Mouse (Mus musculus) left cerebral cortex, adult 9 months (tissue): Measurements from ENCODE around the gene Smim11.

ENCODE experiments used
- DNase-seq, 2 experiments: peaks; one replicate each; pipeline ENCODE4 v3.0.0; 2022; ENCODE audit warnings: low spot score in 2 of 2

The Smim11 gene

DNA sequence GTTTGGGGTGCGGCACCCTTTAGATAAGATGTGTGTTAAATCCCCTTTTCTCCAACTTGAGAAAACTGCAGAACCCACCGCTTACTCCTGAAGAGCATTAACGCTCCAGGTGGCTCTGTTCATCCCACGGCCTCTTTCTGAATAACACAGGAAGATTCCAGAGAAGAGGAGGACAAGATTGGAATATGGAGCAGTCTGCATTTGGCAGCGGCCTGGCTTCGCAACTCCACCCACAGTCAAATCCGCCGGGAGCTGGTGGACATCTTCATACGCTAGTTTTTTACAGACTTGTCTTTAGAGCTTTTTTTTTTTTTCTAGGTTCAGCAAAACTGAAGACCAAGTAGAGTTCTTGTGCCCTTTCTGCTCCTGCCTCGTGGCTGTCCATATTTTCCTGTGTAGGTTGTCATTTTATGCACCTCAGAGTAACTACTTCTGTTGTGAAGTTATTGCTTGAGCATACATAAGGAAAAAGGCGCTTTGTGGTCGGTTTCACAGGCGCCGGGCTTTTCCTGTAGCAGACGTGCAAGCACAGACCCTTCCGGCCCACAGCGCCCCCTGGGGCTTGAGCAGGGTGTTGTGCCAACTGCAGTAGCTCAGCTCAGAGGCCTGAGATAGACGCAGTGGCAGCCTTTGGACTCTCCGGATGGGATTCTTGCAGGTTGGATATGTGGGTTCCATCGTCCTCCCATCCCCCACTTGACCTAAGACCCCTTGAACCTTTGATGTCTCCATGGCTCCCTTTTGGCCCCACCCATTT, 18.4 kb downstream of the Smim11 start:
- peak in 1 of 2 experiments; percentile 66 for DNase-seq

GRCm38 (mm10) chr16:92320361-92320760, 19.3 kb downstream of the Smim11 start:
- no peak for DNase-seq

- no peak for DNase-seq
Measured at GRCm38 (mm10) chr16:92321341-92321740, 20.3 kb downstream of the Smim11 start, which contains the start of gene Fam243. Gene Fam243, minus strand, starts transcription at chr16:92321441.

DNA sequence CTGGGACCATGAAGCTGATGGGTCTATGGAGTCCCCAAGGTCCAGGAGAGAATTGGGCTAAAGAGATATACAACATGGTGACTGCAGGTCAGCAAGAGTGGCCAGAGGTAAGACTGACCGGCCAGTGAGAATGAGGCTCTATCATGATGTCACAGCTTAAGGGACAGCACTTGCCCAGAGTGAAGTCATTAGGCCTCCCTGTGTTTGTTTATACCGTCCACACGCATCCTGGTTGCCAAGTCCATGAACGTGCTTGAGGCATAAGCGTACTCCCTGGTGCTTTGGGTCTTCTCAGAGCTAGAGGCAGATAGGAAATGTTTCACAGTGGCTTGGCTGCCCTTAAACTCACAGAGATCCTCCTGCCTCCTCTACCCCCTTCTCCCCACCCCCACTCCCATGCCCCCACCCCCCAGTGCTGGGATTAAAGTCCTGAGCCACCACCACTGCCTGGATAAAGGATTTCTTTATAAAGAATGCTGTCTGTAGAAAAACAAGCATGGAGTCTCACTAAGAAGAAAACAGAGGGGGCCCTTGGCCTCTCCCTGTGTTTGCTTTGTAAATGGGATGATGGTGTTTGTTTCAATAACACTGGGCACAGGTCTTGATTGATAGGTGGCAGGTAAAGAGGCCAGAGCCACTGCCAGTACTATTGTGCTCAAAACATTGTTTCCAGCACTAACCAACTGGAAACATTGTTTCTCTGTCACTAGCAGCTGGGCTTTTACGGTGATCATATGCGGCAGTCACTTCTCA, 23.4 kb downstream of the Smim11 start:
- DNase-seq = no peak

- DNase-seq = no peak
Measured at GRCm38 (mm10) chr16:92325062-92325406, 23.9 kb downstream of the Smim11 start.

- DNase-seq = no peak
Measured at GRCm38 (mm10) chr16:92327911-92328310, 26.8 kb downstream of the Smim11 start.

DNA sequence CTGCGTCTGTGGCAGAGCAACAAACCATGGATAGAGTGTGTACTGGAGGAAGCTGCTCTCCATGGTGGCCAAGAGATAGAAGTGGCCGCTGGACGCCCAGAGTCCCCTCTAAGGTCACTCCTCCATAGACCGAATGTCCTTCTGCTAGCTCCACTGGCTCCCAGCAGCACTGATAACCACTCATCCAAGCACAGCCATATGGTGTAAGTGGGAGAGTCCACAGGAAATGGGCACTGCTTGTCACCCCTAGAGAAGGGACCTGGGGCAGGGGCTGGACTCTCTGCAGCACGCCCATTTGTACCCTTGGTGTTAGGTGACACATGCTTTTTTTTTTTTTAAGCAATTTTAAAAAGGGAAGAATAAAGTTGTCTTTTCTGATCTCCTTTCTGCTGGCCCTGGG, 29.9 kb downstream of the Smim11 start:
- no peak for DNase-seq

- no peak for DNase-seq
Measured at GRCm38 (mm10) chr16:92334600-92334999, 33.5 kb downstream of the Smim11 start.

- DNase-seq = peak in 1 of 2 experiments; percentile 73
Measured at GRCm38 (mm10) chr16:92336280-92336679, 35.2 kb downstream of the Smim11 start.

DNA sequence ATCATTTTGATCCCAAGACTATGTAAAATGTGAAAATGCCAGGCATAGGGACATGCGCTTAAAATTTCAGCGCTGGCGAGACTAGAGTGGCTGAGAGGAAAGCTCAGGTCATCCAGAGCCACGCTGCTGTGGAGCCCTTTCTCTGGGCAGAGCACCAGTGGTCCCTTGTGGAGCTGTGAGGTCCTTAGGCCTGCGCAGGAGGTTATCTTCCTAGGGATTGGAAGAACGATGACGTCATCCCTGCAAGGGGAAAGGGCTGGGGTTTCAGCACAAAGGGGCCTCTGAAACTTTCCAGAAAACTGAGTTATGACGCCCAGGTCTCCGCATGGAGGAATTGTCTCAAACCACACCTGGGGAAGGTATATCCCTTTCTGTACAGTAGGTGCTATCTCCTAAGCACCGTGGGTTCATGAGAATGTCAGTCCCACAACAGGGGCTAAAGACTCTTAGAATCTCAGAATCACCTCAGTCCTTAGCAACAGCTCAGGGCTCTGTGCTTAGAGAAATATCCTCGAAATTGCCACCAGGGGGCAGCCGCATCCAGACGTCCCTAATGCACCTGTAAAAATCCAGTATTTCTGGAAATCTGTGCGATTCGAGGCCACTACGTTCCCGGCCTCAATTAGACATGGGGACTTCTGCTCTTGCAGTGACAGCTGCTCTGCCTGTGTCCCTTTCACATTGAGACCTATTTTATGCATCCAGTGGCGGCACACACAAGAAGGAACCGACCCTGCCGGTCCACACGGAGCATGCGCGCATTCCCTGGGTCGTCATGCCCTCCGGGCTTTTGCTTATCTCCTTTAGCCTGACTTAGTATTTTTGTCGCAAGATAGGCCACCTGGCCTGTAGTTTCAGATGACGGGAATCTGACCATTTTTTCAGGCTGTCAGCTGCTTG, 39.8 kb downstream of the Smim11 start:
- peak in 1 of 2 experiments; percentile 76 for DNase-seq

GRCm38 (mm10) chr16:92345177-92345576, 44.1 kb downstream of the Smim11 start:
- DNase-seq = no peak

GRCm38 (mm10) chr16:92346297-92346916, 45.3 kb downstream of the Smim11 start:
- no peak for DNase-seq

DNA sequence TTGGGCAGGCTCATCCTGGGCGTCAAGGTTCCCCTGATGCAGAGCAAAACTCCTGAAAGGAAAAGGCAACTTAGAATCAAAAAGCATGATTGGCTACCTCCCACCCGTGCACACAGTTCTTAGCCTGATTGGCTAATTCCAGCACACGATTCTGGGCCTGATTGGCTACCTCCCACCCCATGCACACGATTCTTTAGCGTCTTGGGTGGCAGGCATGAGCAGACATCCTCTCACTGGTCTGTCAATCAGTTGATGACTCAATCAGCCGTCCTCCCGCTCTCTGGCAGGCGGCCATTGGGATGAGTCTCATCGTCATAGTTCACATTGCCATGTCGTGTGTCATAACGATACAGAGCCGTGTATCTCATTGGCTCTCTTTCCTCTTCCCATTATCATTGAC, 47.9 kb downstream of the Smim11 start:
- no peak for DNase-seq

DNA sequence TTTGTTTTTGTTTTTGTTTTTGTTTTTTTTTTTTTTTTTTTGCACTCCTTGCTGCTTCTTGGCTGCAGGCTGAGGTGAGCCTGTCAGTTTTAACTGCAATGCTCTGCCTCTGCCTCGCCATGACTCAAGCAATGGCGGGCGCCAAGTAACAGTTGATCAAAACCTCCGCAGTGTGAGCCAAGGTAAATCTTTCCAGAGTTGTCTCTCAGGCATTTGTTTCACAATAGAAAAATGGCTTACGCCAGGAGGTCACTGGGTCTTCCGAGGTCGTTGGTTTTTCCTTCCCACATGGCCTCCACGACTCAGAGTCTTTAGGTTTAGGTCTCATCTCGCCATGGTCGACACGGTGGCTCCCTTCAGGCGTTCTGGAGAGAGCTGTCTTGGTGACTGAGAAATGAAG, 52.2 kb downstream of the Smim11 start:
- no peak for DNase-seq

- no peak for DNase-seq
Measured at GRCm38 (mm10) chr16:92353897-92354296, 52.8 kb downstream of the Smim11 start.

DNA sequence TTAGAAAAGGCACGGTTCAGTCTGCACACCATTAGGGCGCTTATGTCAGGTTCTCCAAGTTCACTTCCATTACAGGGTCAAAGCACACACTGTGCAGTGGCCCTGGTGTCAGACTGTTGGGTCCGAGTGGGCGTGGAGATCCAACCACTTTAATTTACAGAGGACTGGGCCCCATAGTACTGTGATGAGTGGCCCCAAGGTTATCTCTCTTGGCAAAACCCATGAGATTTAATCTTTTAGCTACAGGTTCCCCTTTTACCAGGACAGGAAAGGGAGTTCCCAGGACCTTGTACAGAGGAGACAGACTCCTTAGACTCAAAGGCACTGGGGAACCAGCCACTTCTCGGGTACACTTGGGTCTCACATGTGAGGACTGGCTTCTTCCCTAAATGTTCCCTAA, 54.3 kb downstream of the Smim11 start:
- DNase-seq = no peak

GRCm38 (mm10) chr16:92355982-92356381, 54.9 kb downstream of the Smim11 start:
- DNase-seq = no peak

- DNase-seq = no peak
Measured at GRCm38 (mm10) chr16:92357023-92357422, 55.9 kb downstream of the Smim11 start.

GRCm38 (mm10) chr16:92357566-92357965, 56.5 kb downstream of the Smim11 start:
- no peak for DNase-seq

- no peak for DNase-seq
Measured at GRCm38 (mm10) chr16:92358734-92359133, 57.6 kb downstream of the Smim11 start.

DNA sequence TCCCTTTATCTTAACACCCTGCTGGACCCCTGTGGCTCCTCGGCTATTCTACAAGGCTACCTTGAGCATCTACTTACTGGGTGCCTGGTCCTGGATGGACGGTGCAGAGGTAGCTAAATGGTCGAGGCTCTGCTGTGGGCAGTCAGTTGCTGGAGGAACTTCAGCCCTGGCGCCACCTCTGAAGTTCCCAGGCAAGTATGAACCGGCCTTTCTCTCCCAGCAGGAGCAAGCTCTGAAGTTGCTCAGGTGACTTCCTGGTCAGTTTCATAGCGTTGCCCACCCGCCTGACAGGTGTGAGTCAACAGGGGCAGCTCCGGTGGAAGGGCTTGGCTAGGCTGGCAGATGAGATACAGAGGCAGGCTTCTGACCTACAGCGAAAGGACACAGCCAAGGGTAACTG, 58.1 kb downstream of the Smim11 start, which contains the start of gene Kcne1:
Kcne1 (minus strand) TSS at position 240 of the 400 bp plus-strand sequence.
- DNase-seq = no peak

DNA sequence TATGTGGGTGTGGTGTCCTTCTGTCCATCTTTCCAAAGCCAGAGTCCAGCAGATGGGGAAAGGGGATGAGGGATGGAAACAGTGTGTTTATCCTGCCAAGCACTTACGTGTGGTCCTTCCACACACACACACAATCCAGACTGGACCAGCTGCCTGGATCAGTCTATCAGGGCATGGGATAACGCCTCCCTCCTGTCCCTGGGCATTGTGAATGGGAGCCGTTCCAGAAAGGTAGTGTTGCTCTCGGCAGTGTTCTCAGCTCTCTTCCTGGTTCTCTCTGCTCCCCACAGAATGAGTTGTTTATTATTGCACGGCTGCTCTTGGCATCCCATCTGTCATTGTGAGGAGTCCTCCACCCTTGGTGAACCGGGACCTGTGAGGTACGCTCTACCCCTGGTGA, 59.6 kb downstream of the Smim11 start:
- DNase-seq = no peak
